Mouse (Mus musculus) cerebellum, adult 8-10 months (tissue): ENCODE data around the gene Col4a6.

Experiments
- DNase-seq: peaks from one replicate; pipeline ENCODE4 v3.0.0; 2022

Col4a6 gene

DNA sequence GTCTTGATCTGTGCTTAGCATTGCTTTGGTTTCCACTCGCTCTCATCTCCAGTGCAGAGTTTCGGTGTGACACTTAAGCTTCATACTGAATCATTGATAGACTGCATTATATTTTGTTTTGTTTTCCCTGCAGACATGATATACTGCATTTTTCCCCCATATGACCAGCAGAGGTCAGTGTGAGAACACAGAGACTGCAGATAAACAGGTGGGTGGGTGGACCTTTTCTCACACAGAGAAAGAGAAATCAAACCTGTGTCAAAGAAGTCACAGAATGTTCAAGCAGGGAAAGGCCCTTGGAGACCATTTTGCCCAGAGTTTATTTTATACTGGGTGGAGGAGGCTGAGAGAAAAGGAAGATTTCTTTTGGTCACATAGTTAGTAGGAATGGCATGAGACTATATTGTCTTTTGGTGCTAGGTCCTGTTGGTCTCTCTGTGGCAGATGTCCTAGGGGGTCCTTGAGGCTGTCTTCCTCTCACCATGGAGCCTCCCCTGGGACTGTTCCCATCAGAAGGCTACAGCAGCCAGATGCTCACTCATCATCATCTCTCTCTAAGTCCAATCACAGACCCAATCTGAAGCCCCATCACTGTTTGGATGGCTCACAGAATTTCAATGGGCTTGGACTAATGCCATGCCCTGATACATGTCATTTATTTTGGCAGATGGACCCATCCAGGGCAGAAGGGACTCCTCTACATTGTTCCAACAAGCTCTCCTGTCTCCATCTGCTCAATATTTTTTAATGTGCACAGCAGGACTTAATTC, 237.1 kb downstream of the Col4a6 start:
- no peak for DNase-seq

- no peak for DNase-seq
Observed at GRCm38 (mm10) chrX:141228169-141228568, 245.7 kb downstream of the Col4a6 start.

DNA sequence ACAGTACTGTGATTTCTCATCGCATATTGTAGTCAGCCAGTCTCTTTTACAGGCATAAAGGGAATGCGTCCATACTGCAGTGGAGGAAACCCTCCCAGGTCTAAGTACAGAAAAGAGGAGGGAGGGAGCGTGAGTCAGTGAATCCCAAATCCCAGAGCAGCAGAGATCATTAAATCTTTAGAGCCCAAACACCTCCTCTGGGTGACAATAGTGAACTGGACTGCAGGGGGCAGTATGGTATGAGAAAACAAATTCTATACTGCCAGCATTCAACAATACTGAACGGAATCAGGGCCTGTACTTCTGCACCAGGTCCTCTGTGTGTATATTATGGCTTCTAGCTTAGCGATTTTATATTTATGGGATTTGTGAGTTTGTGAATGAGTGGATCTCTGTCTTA, 261.1 kb downstream of the Col4a6 start:
- DNase-seq = peak; percentile 23

DNA sequence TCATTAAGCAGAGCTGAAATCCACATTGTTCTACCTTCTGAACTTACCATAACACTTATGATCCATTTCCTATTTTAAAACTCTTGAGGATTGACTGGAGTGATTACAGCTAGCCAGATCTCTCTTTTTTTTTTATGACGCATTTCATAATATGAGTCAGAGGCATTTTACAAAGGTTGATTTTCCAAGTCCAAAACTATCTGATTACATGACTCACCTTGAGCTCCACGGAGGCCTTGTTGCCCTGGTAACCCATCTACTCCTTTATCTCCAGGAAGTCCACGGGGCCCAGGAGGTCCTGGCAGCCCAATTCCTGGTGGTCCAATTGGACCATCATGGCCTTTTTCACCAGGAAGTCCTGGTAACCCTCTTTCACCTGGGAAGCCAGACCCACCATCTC, 274.9 kb downstream of the Col4a6 start:
- no peak for DNase-seq

GRCm38 (mm10) chrX:141195036-141195435, 278.8 kb downstream of the Col4a6 start:
- no peak for DNase-seq

GRCm38 (mm10) chrX:141175353-141175752, 298.5 kb downstream of the Col4a6 start:
- DNase-seq = peak; percentile 12

GRCm38 (mm10) chrX:141165067-141165466, 308.8 kb downstream of the Col4a6 start:
- DNase-seq = no peak

DNA sequence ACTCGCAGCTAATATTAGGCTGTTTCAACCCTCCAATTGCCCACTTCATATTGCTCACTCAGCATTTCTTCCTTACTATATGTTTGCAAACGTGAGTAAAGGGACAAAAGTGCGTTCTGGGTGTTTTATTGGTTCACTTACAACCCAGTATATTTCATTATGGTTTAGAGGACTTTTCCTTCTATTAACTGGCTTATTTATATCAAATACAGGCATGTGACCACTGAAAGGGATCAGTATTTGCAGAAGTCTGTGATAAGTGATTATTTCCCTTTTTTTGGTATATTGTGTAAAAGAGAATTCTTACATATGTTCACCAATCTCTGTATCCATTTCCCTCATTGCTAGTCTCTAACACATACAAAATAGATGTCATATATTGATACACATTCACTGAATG, 313.5 kb downstream of the Col4a6 start:
- no peak for DNase-seq

- DNase-seq = peak; percentile 9
Observed at GRCm38 (mm10) chrX:141158160-141158559, 315.7 kb downstream of the Col4a6 start.

DNA sequence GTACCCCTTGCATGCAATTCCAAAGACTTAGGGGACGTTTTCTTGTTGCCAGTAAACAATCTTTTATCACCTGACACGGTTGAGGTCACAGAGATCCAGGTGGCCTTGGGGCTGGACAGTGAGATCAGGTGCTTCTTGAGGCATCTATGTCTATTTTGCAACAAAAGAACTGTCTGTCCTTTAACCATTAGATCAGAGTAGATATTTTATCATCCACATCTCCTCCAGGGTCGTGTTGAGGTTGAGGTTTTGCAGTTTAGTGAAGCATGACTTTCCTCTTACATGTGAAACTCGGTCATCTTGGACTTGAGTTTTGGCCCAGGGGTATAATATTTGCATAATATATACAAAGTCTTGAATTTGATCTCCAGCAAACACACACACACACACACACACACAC, 316.2 kb downstream of the Col4a6 start:
- DNase-seq = no peak

GRCm38 (mm10) chrX:141156696-141157095, 317.2 kb downstream of the Col4a6 start:
- DNase-seq = no peak

DNA sequence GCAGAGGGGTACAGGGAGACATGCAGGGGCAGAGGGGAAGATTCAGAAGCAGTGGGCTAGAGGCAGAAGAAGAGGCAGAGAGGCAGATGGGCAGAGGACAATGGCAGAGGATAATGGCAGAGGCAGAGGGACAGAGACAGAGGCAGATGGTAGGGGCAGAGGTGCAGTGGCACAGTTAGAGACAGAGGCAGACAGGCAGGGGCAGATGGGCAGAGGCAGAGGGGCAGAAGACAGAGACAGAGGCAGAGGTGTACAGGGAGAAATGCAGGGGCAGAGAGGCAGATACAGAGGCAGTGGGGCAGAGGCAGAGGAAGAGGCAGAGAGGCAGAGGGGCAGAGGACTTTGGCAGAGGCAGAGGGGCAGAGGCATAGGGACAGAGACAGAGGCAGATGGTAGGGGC, 322.7 kb downstream of the Col4a6 start:
- no peak for DNase-seq

- no peak for DNase-seq
Observed at GRCm38 (mm10) chrX:141150290-141150689, 323.6 kb downstream of the Col4a6 start.

GRCm38 (mm10) chrX:141149705-141150104, 324.2 kb downstream of the Col4a6 start:
- no peak for DNase-seq
